Mouse (Mus musculus) megakaryocyte, adult 5-6 weeks (primary cell): ENCODE data around the gene Gm49416. TPM values are rescaled to one million over a fixed set of nuclear protein-coding genes. Genes with fewer than 3 reads are reported as not detected.
A peak's percentile ranks its signal among the peaks of the same experiment; 100 is the strongest.
"Not testable (repeated sequence)": the region's sequence is repeated elsewhere in the genome, so short reads cannot be mapped to it uniquely, and the experiment has no call there.

ENCODE experiments used
- ATAC-seq: 2 replicates; pipeline ENCODE4 v1.8.0; 2016; ENCODE audit warnings: mild to moderate bottlenecking, inconsistent platforms; ENCODE audit not compliant: poor library complexity, severe bottlenecking
- total RNA-seq, 2 experiments: library from RNA; stranded (forward) in 1 of 2; stranded (reverse) in 1 of 2; fragments of 153-499, 151-499 nt in 1 of 2; fragments of 221-1000, 200-1000 nt in 1 of 2; gene quantifications; 2 replicates each; pipeline versions ENCODE4 v1.2.3 to v1.2.4; 2015 to 2017

Gm49416 gene
- total RNA-seq, 2 experiments from 2014 or later: not detected

DNA sequence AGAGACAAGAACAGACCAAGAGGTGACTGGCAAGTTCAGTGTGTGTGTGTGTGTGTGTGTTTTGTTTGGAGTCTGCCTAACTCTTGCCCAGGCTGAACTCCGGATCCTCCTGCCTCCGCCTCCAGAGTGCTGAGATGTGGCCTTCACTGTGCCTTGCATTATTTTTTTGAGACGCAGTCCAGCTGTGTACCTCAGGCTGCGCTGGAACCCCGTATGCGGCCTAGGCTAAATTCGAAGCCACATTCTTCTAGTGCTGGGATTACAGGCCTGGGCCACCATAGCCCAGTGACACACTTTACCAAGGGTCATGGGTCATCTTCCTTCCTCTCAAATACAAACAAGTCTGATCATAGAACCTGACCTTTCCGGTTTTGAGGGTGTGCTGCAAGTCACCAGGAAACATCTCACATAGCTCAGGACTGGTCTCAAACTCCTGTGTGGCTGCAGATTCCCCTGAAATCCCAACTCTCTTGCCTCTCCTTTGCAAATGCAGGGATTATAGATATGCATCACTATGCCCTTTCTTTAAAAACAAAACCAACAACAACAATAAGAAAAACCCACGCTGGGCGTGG is 16.4 kb upstream of the Gm49416 start:
- no peak for ATAC-seq

DNA sequence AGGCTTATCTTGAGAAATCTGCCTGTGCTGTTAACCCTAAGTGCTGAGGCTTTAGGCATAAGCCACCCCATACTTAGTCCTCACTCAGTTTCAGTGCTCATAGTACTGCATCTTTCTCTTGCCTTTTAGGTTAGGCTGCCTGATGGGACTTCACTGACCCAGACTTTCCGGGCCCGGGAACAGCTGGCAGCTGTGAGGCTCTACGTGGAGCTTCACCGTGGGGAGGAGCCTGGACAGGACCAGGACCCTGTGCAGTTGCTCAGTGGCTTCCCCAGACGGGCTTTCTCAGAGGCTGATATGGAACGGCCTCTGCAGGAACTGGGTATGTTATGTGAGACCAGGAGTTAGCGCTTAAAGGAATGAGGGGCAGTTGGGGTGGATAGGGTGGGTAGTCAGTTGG is 13.7 kb upstream of the Gm49416 start:
- no peak for ATAC-seq

DNA sequence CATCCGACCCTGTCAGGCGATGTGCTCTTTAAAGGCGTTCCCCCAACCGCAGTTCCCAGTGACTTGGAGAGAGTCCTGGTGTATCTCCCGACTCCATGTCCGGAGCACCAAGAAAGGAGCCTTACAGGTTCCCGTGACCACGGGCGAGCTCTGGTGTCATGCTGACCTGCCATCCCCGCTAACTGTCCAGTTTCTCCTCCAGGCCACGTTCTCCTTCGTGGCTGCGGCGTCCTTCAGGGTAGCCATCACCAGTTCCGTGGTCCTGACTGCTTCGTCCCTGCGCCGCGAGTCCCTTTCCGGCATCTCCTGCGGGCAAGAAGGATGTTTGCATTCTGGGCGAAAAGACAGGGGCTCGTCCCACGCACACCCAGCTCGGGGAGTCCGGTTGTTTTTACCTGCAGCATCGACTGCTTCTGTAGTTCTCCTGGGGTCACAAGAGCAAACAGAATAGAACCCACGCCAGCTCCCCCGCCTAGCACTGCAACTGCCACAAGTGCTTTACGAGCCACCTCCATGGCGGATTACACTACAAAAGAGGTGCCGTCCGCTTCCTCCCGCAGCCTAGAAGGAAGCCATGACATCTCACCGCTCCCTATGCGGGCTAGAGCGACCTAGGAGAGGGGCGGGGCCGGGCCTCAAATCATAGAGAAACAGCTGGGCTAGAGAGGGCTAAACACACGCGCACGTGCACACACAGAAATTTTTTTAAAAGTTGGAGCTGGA is 8.3 kb upstream of the Gm49416 start, which contains the start of gene Uqcc3:
Gene Uqcc3 (minus strand): TSS at position 613 of the 723 bp plus-strand sequence.
- peak; percentile 99 for ATAC-seq

DNA sequence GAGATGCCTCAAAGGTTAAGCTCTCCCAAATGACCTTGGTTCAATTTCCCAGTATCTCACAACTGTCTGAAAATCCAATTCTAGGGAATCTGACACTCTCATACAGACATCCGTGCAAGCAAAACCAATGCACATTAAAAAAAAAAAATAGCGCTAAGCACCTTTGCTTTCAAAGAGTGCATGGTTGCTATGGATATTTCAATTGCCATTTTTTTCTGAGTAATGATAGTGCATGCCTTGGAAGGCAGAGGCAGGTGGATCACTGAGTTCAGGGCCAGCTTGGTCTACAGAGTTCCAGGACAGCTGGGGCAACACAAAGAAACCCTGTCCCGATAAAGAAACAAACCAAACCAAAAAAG is 7.7 kb upstream of the Gm49416 start:
- ATAC-seq: no peak

- no peak for ATAC-seq
These were observed 5.1 kb upstream of the Gm49416 start, which contains the start of the genes Lbhd1 and Gm49403 for GRCm38 (mm10) chr19:8883616-8884015. Lbhd1 (plus strand) TSS chr19:8883732. Gm49403 (plus strand) TSS chr19:8883930.

GRCm38 (mm10) chr19:8886916-8887584 is 1.7 kb upstream of the Gm49416 start:
- ATAC-seq: no peak

DNA sequence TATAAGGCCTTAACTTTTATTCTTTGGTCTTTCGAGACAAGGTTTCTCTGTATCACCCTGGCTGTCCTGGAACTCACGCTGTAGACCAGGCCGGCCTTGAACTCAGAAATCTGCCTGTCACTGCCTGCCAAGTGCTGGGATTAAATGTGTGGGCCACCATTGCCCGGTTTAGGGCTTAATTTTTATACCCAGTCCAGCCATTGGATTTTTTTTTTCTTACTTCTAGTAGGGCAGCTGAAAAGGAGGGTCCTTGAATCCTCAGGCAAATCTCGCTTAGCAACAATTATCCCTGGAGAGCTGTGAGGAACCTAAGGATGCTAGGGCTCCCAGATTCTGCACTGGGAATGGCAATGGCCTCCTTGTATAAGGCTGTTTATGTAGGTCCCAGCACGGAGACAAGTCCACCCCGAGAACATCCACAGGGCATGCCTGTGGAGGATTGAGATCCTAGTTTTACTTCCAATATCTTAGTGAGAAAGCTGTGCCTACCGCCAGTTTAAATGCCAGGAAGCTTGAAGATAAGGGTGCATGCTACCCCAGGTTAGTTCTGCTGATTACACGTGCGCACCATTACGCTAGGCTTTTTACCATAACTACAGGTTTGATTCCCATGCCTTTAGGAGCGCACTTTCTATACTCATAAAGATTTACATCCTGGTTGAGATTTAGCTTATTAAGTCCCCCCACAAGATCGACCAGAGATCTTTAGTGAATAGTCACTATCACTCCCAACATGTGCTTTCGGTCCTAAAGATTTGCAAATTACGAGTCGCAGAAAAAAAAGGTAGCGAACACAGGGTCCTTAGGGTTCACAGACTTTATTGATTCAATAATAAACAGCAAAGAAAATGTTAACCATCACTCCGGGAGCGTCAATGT is 902 bp upstream of the Gm49416 start:
- no peak for ATAC-seq

GRCm38 (mm10) chr19:8892829-8893766 is 4.4 kb downstream of the Gm49416 start, which contains the start of gene Ints5:
Ints5 (plus strand) TSS chr19:8893005.
- ATAC-seq: peak; percentile 61

GRCm38 (mm10) chr19:8895397-8895960 is 6.8 kb downstream of the Gm49416 start:
- ATAC-seq: no peak

- ATAC-seq: not testable (repeated sequence)
These were observed 7.5 kb downstream of the Gm49416 start for GRCm38 (mm10) chr19:8896231-8896630.

DNA sequence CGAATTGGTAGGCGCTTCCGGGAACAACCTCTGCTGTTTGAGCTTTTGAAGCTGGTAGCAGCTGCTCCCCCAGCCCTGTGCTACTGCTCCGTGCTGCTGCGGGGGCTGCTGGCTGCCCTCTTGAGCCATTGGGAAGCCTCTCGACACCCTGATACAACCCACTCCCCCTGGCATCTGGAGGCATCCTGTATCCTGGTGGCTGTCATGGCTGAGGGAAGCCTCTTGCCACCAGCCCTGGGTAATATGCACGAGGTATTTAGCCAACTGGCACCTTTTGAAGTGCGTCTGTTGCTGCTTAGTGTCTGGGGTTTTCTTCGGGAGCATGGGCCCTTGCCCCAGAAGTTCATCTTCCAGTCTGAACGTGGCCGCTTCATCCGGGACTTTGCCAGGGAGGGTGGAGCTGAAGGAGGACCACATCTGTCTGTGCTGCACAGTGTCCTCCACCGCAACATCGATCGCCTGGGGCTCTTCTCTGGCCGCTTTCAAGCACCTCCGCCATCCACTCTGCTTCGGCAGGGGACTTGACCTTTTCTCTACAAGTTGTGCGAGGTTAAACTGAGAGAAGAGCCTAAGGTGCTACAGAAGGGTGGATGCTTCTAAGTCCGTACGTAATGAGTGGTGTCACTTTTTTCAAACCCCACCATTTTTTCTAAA is 8.6 kb downstream of the Gm49416 start:
- ATAC-seq: 0 out of 2 replicates have a peak, but pooled peaks have one; percentile 0

- ATAC-seq: peak; percentile 99
These were observed 9.3 kb downstream of the Gm49416 start, which contains the start of gene Ganab for GRCm38 (mm10) chr19:8897865-8898495. Ganab (plus strand) TSS chr19:8898071.

GRCm38 (mm10) chr19:8898576-8898975 is 9.8 kb downstream of the Gm49416 start:
- ATAC-seq: no peak

GRCm38 (mm10) chr19:8899079-8899478 is 10.4 kb downstream of the Gm49416 start:
- no peak for ATAC-seq

DNA sequence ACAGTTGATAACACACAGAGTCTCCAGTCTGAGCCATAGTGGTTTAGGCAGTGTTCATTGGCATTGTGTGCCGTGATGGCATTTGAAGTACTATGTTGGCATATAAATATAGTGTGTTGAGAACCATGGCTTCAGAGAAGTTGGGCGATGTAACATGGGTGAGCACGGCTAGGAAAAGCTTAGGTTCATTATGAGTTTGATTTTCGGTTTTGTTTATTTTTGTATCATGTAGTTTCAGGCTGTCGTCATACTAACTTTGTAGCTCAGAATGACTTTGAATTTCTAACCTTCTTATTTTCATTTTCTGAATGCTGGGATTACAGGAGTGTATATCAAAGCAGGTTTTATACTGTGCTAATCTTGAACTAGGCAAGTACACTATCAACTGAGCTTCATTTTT is 14.7 kb downstream of the Gm49416 start:
- no peak for ATAC-seq

DNA sequence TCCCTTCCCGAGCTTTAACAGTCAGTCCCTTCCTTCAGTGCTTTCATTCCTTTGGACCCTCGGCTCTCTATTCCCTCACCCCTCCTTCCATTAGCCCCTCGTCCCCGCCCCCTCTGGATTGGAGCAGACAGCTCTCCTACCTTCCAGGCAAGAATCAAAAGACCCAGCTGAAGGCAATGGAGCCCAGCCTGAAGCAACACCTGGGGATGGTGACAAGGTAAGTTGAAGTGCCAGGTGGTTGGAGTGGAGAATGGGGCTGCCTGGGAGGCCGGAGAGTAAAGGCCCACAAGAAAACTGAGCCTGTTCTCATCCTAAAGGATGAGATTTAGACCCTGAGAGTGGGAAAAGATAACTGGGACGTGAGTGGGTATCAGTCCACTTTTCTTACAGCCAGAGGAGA is 19.8 kb downstream of the Gm49416 start:
- no peak for ATAC-seq

DNA sequence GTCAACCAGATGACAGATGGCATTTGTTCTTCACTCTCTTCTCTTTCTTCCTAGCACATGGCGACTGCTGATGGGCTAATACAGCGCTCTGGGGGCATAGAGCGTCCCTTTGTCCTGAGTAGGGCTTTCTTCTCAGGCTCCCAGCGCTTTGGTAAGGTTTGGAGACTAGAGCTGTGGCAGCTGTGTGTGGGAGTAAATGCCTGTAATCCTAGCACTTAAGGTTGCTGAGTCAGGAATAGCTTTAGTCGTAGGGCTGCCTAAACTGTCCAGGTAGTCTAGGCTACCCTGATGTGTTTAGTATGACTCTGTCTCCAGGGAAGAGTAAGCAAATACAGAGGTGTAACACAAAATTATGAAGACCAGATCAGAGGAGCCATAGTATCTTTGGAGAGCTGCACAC is 23.1 kb downstream of the Gm49416 start:
- no peak for ATAC-seq

- ATAC-seq: no peak
These were observed 25.5 kb downstream of the Gm49416 start for GRCm38 (mm10) chr19:8914212-8914611.
